ENCODE assay signal across 14 mouse cellular contexts in the genomic region with DNA sequence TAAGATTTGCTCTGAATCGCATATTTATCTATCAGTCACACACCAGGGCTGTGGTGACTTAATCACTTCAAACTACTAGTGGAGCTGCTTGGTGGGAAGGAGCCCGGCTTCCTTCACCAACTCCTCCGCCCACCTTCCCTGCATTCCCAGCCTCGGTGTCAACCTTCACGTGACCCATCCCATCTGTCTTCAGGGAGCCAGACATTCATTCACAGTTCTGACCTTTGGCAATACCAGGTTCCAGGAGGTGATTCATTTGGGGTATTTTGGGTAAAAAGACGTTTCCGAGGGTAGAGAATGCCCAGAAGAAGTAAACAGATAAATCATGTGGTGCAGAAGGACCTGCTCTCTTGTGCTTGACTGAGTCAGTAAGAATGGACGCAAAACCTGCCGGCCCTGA.
DNase-seq lines count a peak whose midpoint lies in the region; ATAC-seq and TF ChIP-seq lines count a peak whose summit lies in the region.
"Had no signal": no experiment of that assay in that cellular context is flagged by ENCODE, and none has a peak within 500 bp of the region (broad histone marks: within the 10 kb centered on the region; RNA-seq: fewer than 3 reads in every experiment).

No protein-coding gene starts in this region.

- no peak overlapping the region for H3K4me3 ChIP-seq in hindbrain, embryonic 15.5 days
- no peak overlapping the region for H3K4me3 ChIP-seq in hindbrain, embryonic 10.5 days
- no peak overlapping the region for H3K4me3 ChIP-seq in ES-E14 (ENCODE audit: insufficient read depth in 1 of 2, low read depth in 1 of 2, low read length in 2 of 2, poor library complexity in 1 of 2, severe bottlenecking in 1 of 2)
- H3K4me3 ChIP-seq in liver, postnatal 0 days (ENCODE audit: low read depth, low read length): no peak overlapping the region
- H3K4me3 ChIP-seq: intestine, embryonic 15.5 days; limb, embryonic 15.5 days; lung, embryonic 15.5 days; midbrain, embryonic 13.5 days; neural tube, embryonic 13.5 days had no signal

- in situ Hi-C loops in ES-E14 (cut with MboI; ENCODE audit: low sequenced_read_pairs in 2 of 2, unreplicated experiment in 2 of 2): no loop called here

- TF ChIP-seq CTCF in liver, postnatal 0 days (IDR thresholded peaks at IDR 0.05; ENCODE audit: low read depth): no peak

- H3K4me2 ChIP-seq in hindbrain, embryonic 15.5 days: no peak overlapping the region
- H3K4me2 ChIP-seq in liver, postnatal 0 days (ENCODE audit: low read depth, low read length): no peak overlapping the region
- H3K4me2 ChIP-seq: intestine, embryonic 15.5 days; limb, embryonic 15.5 days; lung, embryonic 15.5 days; midbrain, embryonic 13.5 days; neural tube, embryonic 13.5 days had no signal

- TF ChIP-seq EP300 in liver, postnatal 0 days (IDR thresholded peaks at IDR 0.05; ENCODE audit: low read depth): no peak

- no peaks in the 10 kb centered on the region for H3K36me3 ChIP-seq in hindbrain, embryonic 15.5 days
- no peaks in the 10 kb centered on the region for H3K36me3 ChIP-seq in hindbrain, embryonic 10.5 days
- H3K36me3 ChIP-seq in ES-E14 (ENCODE audit: control insufficient read depth, insufficient read depth, low read length, poor library complexity, severe bottlenecking): no peaks in the 10 kb centered on the region
- no peaks in the 10 kb centered on the region for H3K36me3 ChIP-seq in liver, postnatal 0 days (replicated peaks; ENCODE audit: insufficient read depth, low read length)
- H3K36me3 ChIP-seq: intestine, embryonic 15.5 days; limb, embryonic 15.5 days; lung, embryonic 15.5 days; midbrain, embryonic 13.5 days; neural tube, embryonic 13.5 days had no signal

- no peaks in the 10 kb centered on the region for H3K9me3 ChIP-seq in hindbrain, embryonic 15.5 days
- H3K9me3 ChIP-seq in hindbrain, embryonic 10.5 days: no peaks in the 10 kb centered on the region
- no peaks in the 10 kb centered on the region for H3K9me3 ChIP-seq in ES-E14 (ENCODE audit: control insufficient read depth, insufficient read depth, low read depth, low read length)
- H3K9me3 ChIP-seq in liver, postnatal 0 days (ENCODE audit: low read length): no peaks in the 10 kb centered on the region
- H3K9me3 ChIP-seq: intestine, embryonic 15.5 days; limb, embryonic 15.5 days; lung, embryonic 15.5 days; midbrain, embryonic 13.5 days; neural tube, embryonic 13.5 days had no signal

- whole genome bisulfite sequencing in hindbrain, embryonic 15.5 days: 60% methylated on average over 9 of the region's 9 CpGs
- WGBS in hindbrain, embryonic 10.5 days: 64% methylated on average over 9 of the region's 9 CpGs
- WGBS in liver, postnatal 0 days (ENCODE audit: insufficient replicate concordance): 43% methylated on average over 9 of the region's 9 CpGs

- H3K27me3 ChIP-seq in hindbrain, embryonic 15.5 days: no peaks in the 10 kb centered on the region
- no peaks in the 10 kb centered on the region for H3K27me3 ChIP-seq in hindbrain, embryonic 10.5 days (ENCODE audit: insufficient read depth, poor library complexity, severe bottlenecking)
- no peaks in the 10 kb centered on the region for H3K27me3 ChIP-seq in liver, postnatal 0 days (ENCODE audit: insufficient read depth, low read length)
- H3K27me3 ChIP-seq: intestine, embryonic 15.5 days; limb, embryonic 15.5 days; lung, embryonic 15.5 days; midbrain, embryonic 13.5 days; neural tube, embryonic 13.5 days had no signal

- peaks cover 81% of the 10 kb centered on the region for H3K4me1 ChIP-seq in hindbrain, embryonic 15.5 days (replicated peaks)
- peaks cover 47% of the 10 kb centered on the region for H3K4me1 ChIP-seq in hindbrain, embryonic 10.5 days (replicated peaks)
- peaks cover 0 to 2% of the 10 kb centered on the region in 2 experiments; a peak in 1 of 4 replicates for H3K4me1 ChIP-seq in ES-E14 (ENCODE audit: control insufficient read depth in 2 of 2, insufficient read depth in 2 of 2, low read length in 2 of 2, poor library complexity in 1 of 2)
- H3K4me1 ChIP-seq in liver, postnatal 0 days (ENCODE audit: insufficient read depth): no peaks in the 10 kb centered on the region

- DNase-seq in adrenal gland, postnatal 36 days: peak; percentile 23 to 29
- DNase-seq in adrenal gland, postnatal 10 days: no peak
- no peak for DNase-seq in hindbrain, embryonic 10.5 days (ENCODE audit: low spot score)
- peak; percentile 9 for DNase-seq in ES-E14 (ENCODE audit: low read depth, low spot score)
- DNase-seq in kidney, adult 9 months: peak; percentile 44
- no peak for DNase-seq in right cerebral cortex, postnatal 25 days
- no peak for DNase-seq in liver, postnatal 0 days
- DNase-seq: cerebellum, adult 9-11 months had no signal

- no peak for ATAC-seq in hindbrain, embryonic 15.5 days (ENCODE audit: low FRiP score, low read depth)
- ATAC-seq in liver, postnatal 0 days: no peak
- ATAC-seq: intestine, embryonic 15.5 days; midbrain, embryonic 13.5 days had no signal

- no peak overlapping the region for H3K9ac ChIP-seq in hindbrain, embryonic 15.5 days
- no peak overlapping the region for H3K9ac ChIP-seq in ES-E14 (ENCODE audit: insufficient read depth, low read depth, low read length, poor library complexity, severe bottlenecking)
- no peak overlapping the region for H3K9ac ChIP-seq in liver, postnatal 0 days (replicated peaks)
- H3K9ac ChIP-seq: intestine, embryonic 15.5 days; limb, embryonic 15.5 days; lung, embryonic 15.5 days; midbrain, embryonic 13.5 days; neural tube, embryonic 13.5 days had no signal

- peak overlapping the region; percentile 59; the same call in 1 of the 2 replicates for H3K27ac ChIP-seq in hindbrain, embryonic 15.5 days (replicated peaks)
- no peak overlapping the region for H3K27ac ChIP-seq in hindbrain, embryonic 10.5 days
- no peak overlapping the region for H3K27ac ChIP-seq in ES-E14 (ENCODE audit: insufficient read depth, low read depth, low read length, poor library complexity, severe bottlenecking)
- H3K27ac ChIP-seq in liver, postnatal 0 days (ENCODE audit: low read depth): no peak overlapping the region
- H3K27ac ChIP-seq: limb, embryonic 15.5 days had no signal

TF ChIP-seq in ES-E14, 5 proteins besides CTCF, POLR2A, EP300 and RAD21:
- TF ChIP-seq CHD2 (IDR thresholded peaks at IDR 0.05; ENCODE audit: low read depth, low read length) (no peak), ZNF384 (IDR thresholded peaks at IDR 0.05; ENCODE audit: low read depth, low read length) (no peak)
TF ChIP-seq in ES-E14: peak in this region for 0.

Comparison
In these comparisons a context has a peak if more than half of its experiments do, and no peak if none do; other contexts are left out.
1. DNase-seq: peak in adrenal gland, postnatal 36 days (2 of 2), ES-E14 (single experiment) and kidney, adult 9 months (single experiment); none in adrenal gland, postnatal 10 days (single experiment), hindbrain, embryonic 10.5 days (single experiment), right cerebral cortex, postnatal 25 days (single experiment) and liver, postnatal 0 days (single experiment).